Mouse (Mus musculus) spleen, adult 2 months (tissue): ENCODE measurements around the gene Taco1. TPM values are rescaled to one million over a fixed set of nuclear protein-coding genes. Genes with fewer than 3 reads are reported as not detected.

Experiments used
- DNase-seq, 2 experiments: peaks; one replicate each; pipeline versions ENCODE4 v3.0.0 to v3.0.0-alpha.2; 2012 to 2021; ENCODE audit warnings: low spot score in 2 of 2, low read depth in 1 of 2
- H3K27ac ChIP-seq: fragments of 200-500 bp; 2 replicates; pipeline ENCODE4 v1.5.1; 2012; ENCODE audit warnings: low read length, inconsistent platforms; ENCODE audit not compliant: insufficient read depth
- H3K27me3 ChIP-seq: fragments of 200-500 bp; 2 replicates; pipeline ENCODE4 v1.6.1; 2012; ENCODE audit warnings: mild to moderate bottlenecking, moderate library complexity, low read length, inconsistent platforms; ENCODE audit not compliant: control insufficient read depth, insufficient read depth
- H3K36me3 ChIP-seq: fragments of 200-500 bp; 2 replicates; pipeline ENCODE4 v1.6.1; 2012; ENCODE audit warnings: mild to moderate bottlenecking, low read length, inconsistent platforms; ENCODE audit not compliant: control insufficient read depth, insufficient read depth
- H3K4me1 ChIP-seq: fragments of 200-500 bp; 2 replicates; pipeline ENCODE4 v1.6.1; 2011; ENCODE audit warnings: inconsistent platforms; ENCODE audit not compliant: control insufficient read depth, insufficient read depth, insufficient read length
- H3K4me3 ChIP-seq: fragments of 200-500 bp; 2 replicates; pipeline ENCODE4 v1.5.1; 2011; ENCODE audit warnings: mild to moderate bottlenecking, inconsistent platforms; ENCODE audit not compliant: insufficient read depth, insufficient read length; ENCODE audit errors: extremely low read depth
- CTCF ChIP-seq: fragments of 200-500 bp; IDR thresholded peaks from 2 replicates; pipeline ENCODE4 v1.5.1; 2011; ENCODE audit warnings: mild to moderate bottlenecking, inconsistent platforms; ENCODE audit not compliant: insufficient read depth, insufficient read length, insufficient replicate concordance; ENCODE audit errors: extremely low read depth
- POLR2A ChIP-seq: fragments of 200-500 bp; IDR thresholded peaks from 2 replicates; pipeline ENCODE4 v1.6.1; 2011; ENCODE audit warnings: low read depth, low read length, inconsistent platforms
- WGBS: fragments of 180-500 bp; shearing (Covaris S2); methylation state at CpG from one replicate; pipeline ENCODE4 v1.1.7; 2018; 5-methylcytosine and 5-hydroxymethylcytosine counted together
- polyA plus RNA-seq: library from polyadenylated mRNA; depleted of rRNA; stranded (reverse); fragments of >200 nt; gene quantifications from 2 replicates; pipeline ENCODE4 v1.2.3, GENCODE M21; 2012; rRNA removed

The Taco1 gene
- polyA plus RNA-seq, 1 experiment: 6.1 TPM

- peak overlapping the region; percentile 95 for H3K27ac ChIP-seq
- H3K27me3 ChIP-seq: no peaks in the 10 kb centered on the region
- no peak overlapping the region for H3K4me3 ChIP-seq
- peaks cover 13% of the 10 kb centered on the region for H3K4me1 ChIP-seq
- DNase-seq: no peak
- peaks cover 25% of the 10 kb centered on the region for H3K36me3 ChIP-seq
- TF ChIP-seq CTCF: no peak
- TF ChIP-seq POLR2A: no peak
- 82% methylated on average over 5 of the region's 5 CpGs for WGBS
Observed at GRCm38 (mm10) chr11:106122221-106122620, 56.4 kb downstream of the Taco1 start.

GRCm38 (mm10) chr11:106122736-106123135 is 56.9 kb downstream of the Taco1 start:
- peaks cover 20% of the 10 kb centered on the region for H3K36me3 ChIP-seq
- H3K4me1 ChIP-seq: peaks cover 13% of the 10 kb centered on the region
- peak overlapping the region; percentile 95 for H3K27ac ChIP-seq
- H3K27me3 ChIP-seq: no peaks in the 10 kb centered on the region
- H3K4me3 ChIP-seq: no peak overlapping the region
- TF ChIP-seq POLR2A (no peak), CTCF (no peak)
- WGBS: 7% methylated on average over 3 of the region's 3 CpGs
- DNase-seq: peak; percentile 18 to 56

Other genes with a start within 250 kb of the Taco1 start
- 1.9 and 2.8 TPM in 2 replicates for gene Cyb561, start 112.7 kb upstream of the Taco1 start, polyA plus RNA-seq
- gene Ace, start 98.1 kb upstream of the Taco1 start, polyA plus RNA-seq: 14.6 and 32.5 TPM in 2 replicates
- not detected in 2 replicates for gene Ace3, start 71.4 kb upstream of the Taco1 start, polyA plus RNA-seq
- 0.35 and 0.56 TPM in 2 replicates for gene Kcnh6, start 57.9 kb upstream of the Taco1 start, polyA plus RNA-seq
- gene Dcaf7, start 29.2 kb upstream of the Taco1 start, polyA plus RNA-seq: 35.8 and 44.0 TPM in 2 replicates
- 34.1 and 37.1 TPM in 2 replicates for gene Map3k3, start 18.6 kb downstream of the Taco1 start, polyA plus RNA-seq
- gene Gm10840, start 94.8 kb downstream of the Taco1 start, polyA plus RNA-seq: 0.72 TPM in 1 of 2 replicates, not detected in the other
- gene Limd2, start 94.8 kb downstream of the Taco1 start, polyA plus RNA-seq: 305 and 309 TPM in 2 replicates
- 32.6 and 36.7 TPM in 2 replicates for gene Strada, start 136.1 kb downstream of the Taco1 start, polyA plus RNA-seq
- 7.0 and 7.3 TPM in 2 replicates for gene Ccdc47, start 150.3 kb downstream of the Taco1 start, polyA plus RNA-seq
- 7.1 and 7.4 TPM in 2 replicates for gene Ddx42, start 150.9 kb downstream of the Taco1 start, polyA plus RNA-seq
- gene Ftsj3, start 190.0 kb downstream of the Taco1 start, polyA plus RNA-seq: 12.2 and 14.4 TPM in 2 replicates
- gene Psmc5, start 190.1 kb downstream of the Taco1 start, polyA plus RNA-seq: 18.6 and 18.9 TPM in 2 replicates
- 120 and 146 TPM in 2 replicates for gene Smarcd2, start 206.9 kb downstream of the Taco1 start, polyA plus RNA-seq
- gene Tcam1, start 210.6 kb downstream of the Taco1 start, polyA plus RNA-seq: 0.11 and 0.14 TPM in 2 replicates
- 4.7 and 5.4 TPM in 2 replicates for gene Gh, start 235.8 kb downstream of the Taco1 start, polyA plus RNA-seq
- 556 and 588 TPM in 2 replicates for gene Cd79b, start 248.7 kb downstream of the Taco1 start, polyA plus RNA-seq